Mouse (Mus musculus) bone marrow, adult 2 months (tissue): ENCODE measurements around the gene Cd300lf.

Experiments
- CTCF ChIP-seq: fragments of 200-500 bp; IDR thresholded peaks from 2 replicates; pipeline ENCODE4 v1.5.1; 2011; ENCODE audit warnings: low read length, control low read depth; ENCODE audit not compliant: control insufficient read depth, insufficient read depth
- POLR2A ChIP-seq: fragments of 200-500 bp; IDR thresholded peaks from 2 replicates; pipeline ENCODE4 v1.6.1; 2011; ENCODE audit warnings: low read depth, mild to moderate bottlenecking, control low read depth, low read length, borderline replicate concordance; ENCODE audit not compliant: control insufficient read depth

- no peak for TF ChIP-seq POLR2A
- no peak for TF ChIP-seq CTCF
Observed at GRCm38 (mm10) chr11:115091362-115091901, 42.4 kb downstream of the Cd300lf start, which contains the start of gene Rab37.
